Mouse (Mus musculus): ENCODE measurements around the gene Abcc9. TPM values are rescaled to one million over a fixed set of nuclear protein-coding genes. Genes with fewer than 3 reads are reported as not detected.
A peak's percentile ranks its signal among the peaks of the same experiment; 100 is the strongest.

Gene Abcc9
- polyA plus RNA-seq, 1 experiment from 2014 or later, result 2.8 TPM

GRCm38 (mm10) chr6:142711106-142711505 is 9.0 kb upstream of the Abcc9 start:
- H3K27ac ChIP-seq (ENCODE audit: low read depth, low read length), result no peak overlapping the region
- no peaks in the 10 kb centered on the region for H3K4me1 ChIP-seq (ENCODE audit: control insufficient read depth, insufficient read depth, low read depth, low read length)
- H3K9ac ChIP-seq (ENCODE audit: low read depth, low read length), result no peak overlapping the region
- no peak overlapping the region for H3K4me3 ChIP-seq (ENCODE audit: low read length)
- H3K4me2 ChIP-seq (ENCODE audit: low read length), result peak overlapping the region; percentile 19; the same call in 1 of the 2 replicates
- H3K36me3 ChIP-seq (ENCODE audit: control insufficient read depth, insufficient read depth, low read length), result no peaks in the 10 kb centered on the region
- H3K9me3 ChIP-seq (ENCODE audit: control insufficient read depth, low read length), result peaks cover 4% of the 10 kb centered on the region; the same call in 1 of the 2 replicates
- ATAC-seq, result no peak
- WGBS, result 50% methylated on average over 4 of the region's 4 CpGs
- no peaks in the 10 kb centered on the region for H3K27me3 ChIP-seq (replicated peaks; ENCODE audit: control insufficient read depth, insufficient read depth, low read length)

DNA sequence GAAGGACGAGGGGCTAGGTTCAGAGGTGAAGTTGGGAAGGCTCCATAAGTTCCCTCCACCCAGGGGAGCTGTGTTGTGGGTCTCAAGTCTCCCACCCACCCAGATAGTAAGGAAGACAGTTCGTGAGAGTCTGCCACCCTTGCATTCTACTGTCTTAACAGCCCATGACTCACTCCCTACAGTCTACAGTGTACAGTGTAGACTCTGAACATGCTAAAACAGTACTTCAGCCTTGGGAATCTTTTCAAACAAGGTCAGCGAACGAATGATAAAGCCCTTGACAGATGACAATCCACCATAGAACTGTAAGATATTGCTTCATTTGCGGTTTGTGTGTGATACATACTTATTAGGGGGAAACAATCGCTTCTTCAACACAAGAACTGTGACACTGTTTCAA is 8.6 kb upstream of the Abcc9 start:
- Histone ChIP-seq H3K36me3 (ENCODE audit: control insufficient read depth, insufficient read depth, low read length) (no peaks in the 10 kb centered on the region), H3K9ac (ENCODE audit: low read depth, low read length) (no peak overlapping the region), H3K27me3 (replicated peaks; ENCODE audit: control insufficient read depth, insufficient read depth, low read length) (no peaks in the 10 kb centered on the region), H3K4me2 (ENCODE audit: low read length) (no peak overlapping the region), H3K27ac (ENCODE audit: low read depth, low read length) (no peak overlapping the region), H3K4me1 (ENCODE audit: control insufficient read depth, insufficient read depth, low read depth, low read length) (no peaks in the 10 kb centered on the region), H3K4me3 (ENCODE audit: low read length) (no peak overlapping the region), H3K9me3 (ENCODE audit: control insufficient read depth, low read length) (peaks cover 4% of the 10 kb centered on the region; the same call in 1 of the 2 replicates)
- 79% methylated on average over 6 of the region's 6 CpGs for WGBS
- no peak for ATAC-seq

DNA sequence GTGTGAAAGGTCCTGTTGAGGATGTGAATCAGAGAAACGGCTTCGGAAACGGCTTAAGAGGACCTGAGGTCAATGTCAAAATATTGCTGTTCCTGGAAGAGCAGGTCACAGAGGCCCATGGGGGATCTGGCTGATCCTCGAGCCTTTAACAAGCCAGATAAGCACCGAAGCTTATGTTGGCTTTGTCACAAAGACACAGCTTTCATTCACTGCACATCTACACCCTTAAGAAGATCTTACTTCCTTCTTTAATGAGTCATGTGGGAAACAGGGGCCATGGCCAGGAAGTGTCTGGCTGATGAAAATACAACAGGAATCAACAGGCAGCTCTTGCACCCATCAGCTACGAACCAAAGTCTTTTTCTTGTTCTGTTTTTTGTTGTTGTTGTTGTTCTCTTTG is 6.3 kb upstream of the Abcc9 start:
- no peak overlapping the region for H3K4me2 ChIP-seq (ENCODE audit: low read length)
- H3K4me1 ChIP-seq (ENCODE audit: control insufficient read depth, insufficient read depth, low read depth, low read length), result no peaks in the 10 kb centered on the region
- no peak overlapping the region for H3K4me3 ChIP-seq (ENCODE audit: low read length)
- no peaks in the 10 kb centered on the region for H3K36me3 ChIP-seq (ENCODE audit: control insufficient read depth, insufficient read depth, low read length)
- H3K27me3 ChIP-seq (replicated peaks; ENCODE audit: control insufficient read depth, insufficient read depth, low read length), result 0 out of 2 replicates have a peak, but pooled peaks cover 2% of the 10 kb centered on the region
- peaks cover 4% of the 10 kb centered on the region; the same call in 1 of the 2 replicates for H3K9me3 ChIP-seq (ENCODE audit: control insufficient read depth, low read length)
- ATAC-seq, result no peak
- H3K9ac ChIP-seq (ENCODE audit: low read depth, low read length), result no peak overlapping the region
- H3K27ac ChIP-seq (ENCODE audit: low read depth, low read length), result no peak overlapping the region
- WGBS, result 84% methylated on average over 6 of the region's 6 CpGs

DNA sequence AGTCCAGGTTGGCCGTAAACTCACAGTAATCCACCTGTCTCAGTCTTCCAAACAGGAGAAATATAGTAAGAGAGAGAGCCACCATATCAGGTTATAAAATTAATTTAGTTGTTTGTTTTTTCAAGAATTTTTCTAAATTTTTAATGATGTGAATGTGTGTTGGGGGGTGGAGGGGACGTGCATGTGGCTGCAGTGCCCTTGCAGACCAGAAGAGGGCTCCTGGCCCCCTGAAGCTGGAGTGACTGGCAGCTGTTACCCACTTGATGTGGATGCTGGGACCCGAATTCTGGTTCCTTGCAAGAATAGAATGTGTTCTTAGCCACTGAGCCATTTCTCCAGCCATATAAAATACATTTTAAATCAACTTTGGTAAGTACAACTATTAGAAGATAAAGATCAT is 4.6 kb upstream of the Abcc9 start:
- H3K4me1 ChIP-seq (ENCODE audit: control insufficient read depth, insufficient read depth, low read depth, low read length), result peaks cover 8% of the 10 kb centered on the region; the same call in 1 of the 2 replicates
- H3K9ac ChIP-seq (ENCODE audit: low read depth, low read length), result no peak overlapping the region
- ATAC-seq, result no peak
- WGBS, result 77% methylated on average over 3 of the region's 3 CpGs
- H3K36me3 ChIP-seq (ENCODE audit: control insufficient read depth, insufficient read depth, low read length), result no peaks in the 10 kb centered on the region
- peaks cover 4% of the 10 kb centered on the region; the same call in 1 of the 2 replicates for H3K27me3 ChIP-seq (replicated peaks; ENCODE audit: control insufficient read depth, insufficient read depth, low read length)
- no peak overlapping the region for H3K4me3 ChIP-seq (ENCODE audit: low read length)
- H3K27ac ChIP-seq (ENCODE audit: low read depth, low read length), result no peak overlapping the region
- peaks cover 4% of the 10 kb centered on the region; the same call in 1 of the 2 replicates for H3K9me3 ChIP-seq (ENCODE audit: control insufficient read depth, low read length)
- H3K4me2 ChIP-seq (ENCODE audit: low read length), result no peak overlapping the region

- Histone ChIP-seq H3K27ac (ENCODE audit: low read depth, low read length) (no peak overlapping the region), H3K36me3 (ENCODE audit: control insufficient read depth, insufficient read depth, low read length) (no peaks in the 10 kb centered on the region), H3K4me2 (ENCODE audit: low read length) (no peak overlapping the region), H3K27me3 (replicated peaks; ENCODE audit: control insufficient read depth, insufficient read depth, low read length) (peaks cover 12% of the 10 kb centered on the region; the same call in 1 of the 2 replicates), H3K4me1 (ENCODE audit: control insufficient read depth, insufficient read depth, low read depth, low read length) (peaks cover 8% of the 10 kb centered on the region; the same call in 1 of the 2 replicates), H3K9ac (ENCODE audit: low read depth, low read length) (no peak overlapping the region), H3K9me3 (ENCODE audit: control insufficient read depth, low read length) (no peaks in the 10 kb centered on the region), H3K4me3 (ENCODE audit: low read length) (no peak overlapping the region)
- 71% methylated on average over 11 of the region's 11 CpGs for WGBS
- ATAC-seq, result no peak
These were observed 1.4 kb upstream of the Abcc9 start for GRCm38 (mm10) chr6:142703441-142703930.

- WGBS, result 75% methylated on average over 13 of the region's 13 CpGs
- Histone ChIP-seq H3K27me3 (replicated peaks; ENCODE audit: control insufficient read depth, insufficient read depth, low read length) (peaks cover 12% of the 10 kb centered on the region; the same call in 1 of the 2 replicates), H3K9ac (ENCODE audit: low read depth, low read length) (no peak overlapping the region), H3K4me3 (ENCODE audit: low read length) (no peak overlapping the region), H3K4me1 (ENCODE audit: control insufficient read depth, insufficient read depth, low read depth, low read length) (peaks cover 8% of the 10 kb centered on the region; the same call in 1 of the 2 replicates), H3K9me3 (ENCODE audit: control insufficient read depth, low read length) (no peaks in the 10 kb centered on the region), H3K27ac (ENCODE audit: low read depth, low read length) (no peak overlapping the region), H3K4me2 (ENCODE audit: low read length) (no peak overlapping the region), H3K36me3 (ENCODE audit: control insufficient read depth, insufficient read depth, low read length) (no peaks in the 10 kb centered on the region)
- no peak for ATAC-seq
These were observed 954 bp downstream of the Abcc9 start for GRCm38 (mm10) chr6:142701161-142701560.

DNA sequence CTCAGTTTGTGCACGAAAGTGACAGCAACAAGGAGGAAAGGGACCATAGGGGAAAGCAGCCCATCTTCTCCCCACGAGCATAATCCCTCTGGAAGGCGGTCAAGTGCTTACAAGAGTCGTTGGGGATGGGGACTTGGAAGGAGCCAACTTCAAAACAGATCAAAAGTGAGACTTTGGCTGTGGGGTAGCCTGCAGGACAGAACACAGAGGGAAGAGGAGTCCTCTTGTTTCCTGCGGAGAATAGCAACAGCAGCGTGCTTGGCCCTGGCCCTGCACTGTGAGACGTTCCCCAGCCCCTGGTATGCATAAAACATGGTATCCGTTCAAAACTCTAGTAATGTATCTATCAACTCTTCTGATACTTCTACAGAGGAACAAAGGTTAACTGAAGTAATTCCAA is 1.4 kb downstream of the Abcc9 start:
- no peak for ATAC-seq

DNA sequence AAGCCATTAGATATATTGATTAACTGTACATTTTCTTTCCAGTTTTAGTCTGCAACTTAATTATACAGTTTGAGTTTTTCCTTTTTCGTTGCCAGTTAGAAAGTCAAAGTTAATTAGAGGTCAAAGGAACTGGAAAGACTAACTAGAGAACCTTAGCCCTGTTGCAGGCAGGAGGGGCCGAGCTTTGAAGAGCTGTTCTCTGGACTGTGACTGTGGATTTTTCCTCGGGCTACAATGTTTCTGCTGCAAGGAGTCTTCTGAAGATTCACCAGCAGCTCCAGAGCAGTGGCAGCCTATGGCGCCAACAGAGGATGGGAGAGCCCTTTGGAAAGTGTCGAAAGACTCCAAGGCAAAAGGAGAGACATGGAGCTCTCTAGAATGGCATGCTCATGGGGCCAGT is 10.0 kb downstream of the Abcc9 start:
- Histone ChIP-seq H3K9me3 (ENCODE audit: control insufficient read depth, low read length) (no peaks in the 10 kb centered on the region), H3K27me3 (replicated peaks; ENCODE audit: control insufficient read depth, insufficient read depth, low read length) (no peaks in the 10 kb centered on the region), H3K4me3 (ENCODE audit: low read length) (no peak overlapping the region), H3K4me2 (ENCODE audit: low read length) (no peak overlapping the region), H3K9ac (ENCODE audit: low read depth, low read length) (no peak overlapping the region), H3K4me1 (ENCODE audit: control insufficient read depth, insufficient read depth, low read depth, low read length) (no peaks in the 10 kb centered on the region), H3K27ac (ENCODE audit: low read depth, low read length) (no peak overlapping the region), H3K36me3 (ENCODE audit: control insufficient read depth, insufficient read depth, low read length) (no peaks in the 10 kb centered on the region)
- no peak for ATAC-seq
- WGBS, result 89% methylated on average over 5 of the region's 5 CpGs

More for the DNA sequence above, 1.4 kb downstream of the Abcc9 start:
- no peaks in the 10 kb centered on the region for H3K9me3 ChIP-seq (ENCODE audit: control insufficient read depth, low read length)
- peaks cover 12% of the 10 kb centered on the region; the same call in 1 of the 2 replicates for H3K27me3 ChIP-seq (replicated peaks; ENCODE audit: control insufficient read depth, insufficient read depth, low read length)
- H3K4me1 ChIP-seq (ENCODE audit: control insufficient read depth, insufficient read depth, low read depth, low read length), result peaks cover 8% of the 10 kb centered on the region; the same call in 1 of the 2 replicates
- no peaks in the 10 kb centered on the region for H3K36me3 ChIP-seq (ENCODE audit: control insufficient read depth, insufficient read depth, low read length)
- H3K9ac ChIP-seq (ENCODE audit: low read depth, low read length), result no peak overlapping the region
- no peak overlapping the region for H3K4me3 ChIP-seq (ENCODE audit: low read length)
- H3K27ac ChIP-seq (ENCODE audit: low read depth, low read length), result no peak overlapping the region
- WGBS, result 69% methylated on average over 8 of the region's 8 CpGs
- H3K4me2 ChIP-seq (ENCODE audit: low read length), result no peak overlapping the region

DNA sequence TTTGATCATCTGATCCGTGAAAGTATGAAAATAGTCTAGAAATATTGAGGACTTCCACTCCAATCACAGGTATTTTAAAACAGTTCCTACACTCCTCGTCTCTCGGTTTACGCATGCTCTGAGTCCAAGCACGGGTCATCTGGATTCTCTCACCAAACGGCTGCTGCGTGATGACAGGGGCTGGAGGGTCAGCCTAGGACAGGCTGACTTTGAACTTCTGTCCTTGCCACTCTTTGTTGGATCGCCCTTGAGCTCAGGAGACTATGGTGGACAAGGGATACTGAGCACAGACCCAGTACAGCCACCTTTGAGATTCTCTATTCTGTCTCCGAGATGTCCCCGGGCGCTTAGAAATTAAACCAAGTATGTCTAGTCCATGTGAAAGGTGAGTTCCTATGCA is 12.4 kb downstream of the Abcc9 start:
- no peak for ATAC-seq
- no peak overlapping the region for H3K27ac ChIP-seq (ENCODE audit: low read depth, low read length)
- no peaks in the 10 kb centered on the region for H3K27me3 ChIP-seq (replicated peaks; ENCODE audit: control insufficient read depth, insufficient read depth, low read length)
- no peak overlapping the region for H3K4me2 ChIP-seq (ENCODE audit: low read length)
- no peak overlapping the region for H3K9ac ChIP-seq (ENCODE audit: low read depth, low read length)
- no peaks in the 10 kb centered on the region for H3K9me3 ChIP-seq (ENCODE audit: control insufficient read depth, low read length)
- no peak overlapping the region for H3K4me3 ChIP-seq (ENCODE audit: low read length)
- WGBS, result 92% methylated on average over 11 of the region's 11 CpGs
- H3K36me3 ChIP-seq (ENCODE audit: control insufficient read depth, insufficient read depth, low read length), result no peaks in the 10 kb centered on the region
- H3K4me1 ChIP-seq (ENCODE audit: control insufficient read depth, insufficient read depth, low read depth, low read length), result no peaks in the 10 kb centered on the region
